Mouse (Mus musculus) Muller cell, postnatal 12 days (primary cell): Measurements from ENCODE around the gene Vcam1.
A peak's percentile ranks its signal among the peaks of the same experiment; 100 is the strongest.

ENCODE experiments used
- DNase-seq: peaks from one replicate; pipeline ENCODE4 v3.0.0-alpha.2; 2015; ENCODE audit errors: inconsistent ontology term

Vcam1 gene

DNA sequence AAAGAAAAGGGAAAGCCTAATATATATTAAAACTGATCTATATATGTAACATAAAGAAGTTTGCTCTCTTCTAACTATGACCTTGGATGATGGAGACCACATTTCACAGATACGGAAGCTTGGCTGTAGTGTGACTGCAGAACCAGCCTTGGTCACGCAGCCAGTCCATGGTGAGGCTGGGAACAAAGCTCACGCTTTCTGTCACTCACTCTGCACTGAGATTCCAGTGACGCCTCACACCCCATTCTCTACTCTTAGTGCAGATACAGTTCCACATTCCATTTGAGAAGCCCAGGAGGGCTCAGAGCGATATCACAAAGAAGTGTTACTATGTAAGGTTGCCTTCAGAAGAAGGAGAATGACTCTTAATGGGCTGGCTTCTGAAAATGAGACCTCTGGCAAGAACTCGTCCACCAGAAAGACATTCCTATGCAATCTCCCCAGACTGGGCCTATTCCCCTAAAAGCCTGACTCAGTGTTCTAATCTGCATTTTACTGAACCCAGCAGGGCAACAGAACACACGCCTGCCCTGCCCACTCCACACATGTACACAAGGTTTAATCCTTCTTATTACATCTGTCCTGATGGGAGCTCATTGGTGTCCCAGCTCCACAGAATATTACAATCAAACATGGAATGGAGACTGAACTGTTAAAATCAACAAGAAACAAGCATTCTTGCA is 2.8 kb downstream of the Vcam1 start:
- DNase-seq: peak; percentile 64

GRCm38 (mm10) chr3:116126070-116126469 is 3.4 kb downstream of the Vcam1 start:
- DNase-seq: peak; percentile 48

DNA sequence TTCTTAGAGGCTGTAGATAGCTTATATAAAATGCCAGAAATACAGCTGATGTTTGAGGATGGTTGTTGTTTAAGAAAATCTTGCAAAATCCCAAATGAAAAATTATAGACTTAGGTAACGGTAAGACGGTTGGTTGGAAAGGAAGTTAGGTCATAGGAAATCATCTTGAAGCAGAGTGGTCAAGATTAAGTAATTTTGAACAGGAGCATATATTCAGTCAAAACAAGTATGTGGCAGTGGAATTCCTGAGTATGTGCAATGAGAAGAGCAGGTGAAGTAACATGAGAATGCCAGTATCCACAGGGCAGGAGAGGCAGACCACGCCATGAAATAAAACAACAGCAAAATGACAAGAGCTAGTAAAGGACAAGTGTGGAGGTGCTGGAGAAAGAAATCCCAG is 5.7 kb downstream of the Vcam1 start:
- DNase-seq: no peak

DNA sequence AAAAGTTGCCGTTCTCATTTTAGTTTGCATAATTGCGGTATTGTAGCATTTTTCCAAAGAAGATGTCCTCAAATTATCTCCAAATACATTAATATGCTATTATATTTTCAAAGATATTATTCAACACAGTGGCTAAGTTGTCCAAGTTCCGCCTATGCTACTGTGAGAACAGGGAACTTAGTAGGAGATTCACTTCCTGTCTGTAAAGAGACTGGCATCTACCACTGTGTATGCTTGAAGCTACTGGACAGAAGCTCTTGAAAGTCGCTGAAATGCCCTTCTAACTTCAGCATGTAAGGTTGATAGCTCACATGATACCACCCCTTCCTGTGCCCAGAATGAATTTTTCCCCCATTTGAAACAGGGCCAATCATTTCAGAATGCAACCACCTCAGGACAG is 6.8 kb downstream of the Vcam1 start:
- DNase-seq: no peak

DNA sequence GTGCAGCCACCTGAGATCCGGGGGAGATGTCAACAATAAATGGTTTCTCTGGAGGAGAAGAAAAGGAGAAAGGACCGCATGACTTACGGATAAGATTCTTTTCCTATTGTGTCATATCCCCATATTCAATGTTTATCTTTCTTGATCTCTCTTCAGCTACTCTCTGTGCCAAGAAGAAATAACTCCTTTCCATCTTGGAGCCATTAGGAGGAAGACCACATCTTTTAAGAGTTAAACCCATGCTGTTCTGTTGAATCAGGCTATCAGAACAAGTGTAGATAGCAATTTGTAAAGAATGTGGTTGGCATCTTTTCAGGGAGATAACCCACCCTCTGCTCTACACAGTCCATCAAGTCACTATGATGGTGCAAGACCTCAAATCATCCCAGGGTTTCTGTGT is 8.5 kb downstream of the Vcam1 start:
- DNase-seq: no peak

- DNase-seq: no peak
Measured at GRCm38 (mm10) chr3:116120391-116120790, 9.1 kb downstream of the Vcam1 start.

GRCm38 (mm10) chr3:116119162-116119561 is 10.3 kb downstream of the Vcam1 start:
- no peak for DNase-seq

- no peak for DNase-seq
Measured at GRCm38 (mm10) chr3:116117046-116117445, 12.4 kb downstream of the Vcam1 start.

DNA sequence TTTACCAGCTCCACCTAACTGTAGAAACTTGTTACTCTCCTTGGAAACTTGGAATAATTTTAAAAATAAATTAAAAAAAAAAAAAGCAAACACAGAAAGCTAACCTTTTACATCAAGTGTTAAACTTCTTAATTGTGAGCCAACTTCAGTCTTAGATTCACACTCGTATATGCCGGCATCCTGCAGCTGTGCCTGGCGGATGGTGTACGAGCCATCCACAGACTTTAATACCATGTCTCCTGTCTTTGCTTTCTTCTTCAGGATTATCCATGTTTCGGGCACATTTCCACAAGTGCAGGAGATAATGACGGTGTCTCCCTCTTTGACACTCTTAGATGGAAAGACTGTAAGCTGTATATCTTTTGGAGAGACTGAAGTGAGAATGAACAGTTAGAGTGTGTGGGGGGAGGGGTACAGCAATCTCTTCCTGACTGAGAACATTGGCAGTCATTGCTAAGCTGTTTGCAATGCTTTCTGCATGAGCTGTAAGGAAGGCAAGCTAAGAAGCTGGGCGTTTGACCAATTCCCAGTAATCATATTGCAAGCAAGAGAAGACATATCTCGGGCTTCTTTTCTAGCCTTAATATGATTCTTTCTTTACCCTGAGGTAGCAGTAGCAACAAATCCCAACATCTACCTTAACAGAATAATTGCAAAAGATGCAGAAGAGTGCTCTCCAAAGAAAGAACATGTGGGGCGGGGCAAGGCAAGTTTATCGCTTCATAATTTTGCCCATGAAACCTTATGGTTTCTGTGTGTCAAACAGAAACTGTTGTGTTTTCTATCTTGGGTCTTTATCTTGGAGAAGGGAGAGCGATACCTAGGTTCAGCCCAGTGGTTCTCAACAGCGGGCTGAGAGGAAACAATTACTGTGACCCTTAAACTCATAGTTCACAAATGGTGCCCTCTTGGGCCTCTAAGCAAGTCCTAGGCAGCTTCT is 15.0 kb downstream of the Vcam1 start:
- DNase-seq: peak; percentile 92

- DNase-seq: peak; percentile 84
Measured at GRCm38 (mm10) chr3:116113443-116114241, 15.8 kb downstream of the Vcam1 start.

- DNase-seq: peak; percentile 94
Measured at GRCm38 (mm10) chr3:116112816-116113405, 16.6 kb downstream of the Vcam1 start.

DNA sequence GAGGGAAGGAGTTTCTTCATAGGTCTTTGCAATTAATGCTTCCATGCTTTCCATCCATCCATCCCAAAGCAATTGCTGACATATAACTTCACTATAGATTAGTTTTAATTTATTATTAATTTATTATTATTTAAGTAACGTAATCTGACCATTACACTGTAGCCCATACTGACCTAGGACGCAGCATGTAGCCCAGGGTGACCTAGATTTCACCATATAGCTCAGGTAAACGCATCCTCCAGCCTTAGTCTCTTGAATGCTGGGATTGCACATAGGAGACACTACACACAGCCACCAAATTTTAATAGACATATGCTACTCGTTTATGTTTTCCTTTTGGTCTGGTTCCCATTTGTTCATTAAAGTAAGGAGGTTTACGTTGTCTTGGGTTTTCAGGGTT is 23.8 kb downstream of the Vcam1 start:
- no peak for DNase-seq

- DNase-seq: peak; percentile 92
Measured at GRCm38 (mm10) chr3:116104866-116105647, 24.4 kb downstream of the Vcam1 start.

- no peak for DNase-seq
Measured at GRCm38 (mm10) chr3:116104270-116104669, 25.2 kb downstream of the Vcam1 start.

DNA sequence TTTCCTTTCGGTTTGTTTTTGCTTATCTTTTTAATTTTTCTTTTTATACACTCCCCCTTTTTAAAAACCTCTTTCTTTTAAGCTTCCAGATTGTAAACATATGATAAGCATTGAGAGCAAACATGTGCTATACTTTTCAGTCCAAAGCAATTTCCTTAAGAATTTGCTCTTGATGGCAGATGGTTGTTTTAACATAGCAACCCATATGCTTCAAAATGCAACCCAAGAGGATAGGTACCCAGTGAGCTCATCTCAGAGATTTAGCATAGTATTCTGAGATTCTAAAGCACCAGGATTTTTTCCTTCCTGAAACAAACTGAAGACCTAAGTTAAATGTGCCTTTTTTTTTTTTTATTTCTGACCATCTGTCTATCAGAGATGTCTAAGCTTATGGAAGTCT is 28.6 kb downstream of the Vcam1 start:
- DNase-seq: no peak

- DNase-seq: no peak
Measured at GRCm38 (mm10) chr3:116095934-116096333, 33.6 kb downstream of the Vcam1 start.

DNA sequence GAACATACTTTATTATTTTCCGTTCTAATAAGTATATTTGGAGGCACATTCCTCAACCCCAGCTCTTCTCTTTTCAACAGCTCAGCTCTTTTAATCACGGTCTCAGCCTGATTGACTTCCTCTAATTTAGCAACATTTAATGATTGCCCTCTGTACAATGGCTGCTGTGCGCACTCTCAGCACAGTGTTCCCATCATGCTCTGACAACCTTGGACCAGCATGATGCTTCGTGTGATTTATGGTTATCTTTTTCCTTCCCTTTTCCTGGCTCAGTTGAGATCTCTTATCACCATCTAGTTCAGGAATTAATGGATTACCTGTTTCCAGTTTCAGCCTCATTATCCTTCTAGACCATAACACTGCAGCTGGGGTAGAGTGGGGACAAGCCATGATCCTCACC is 34.2 kb downstream of the Vcam1 start:
- DNase-seq: no peak

GRCm38 (mm10) chr3:116094886-116095285 is 34.6 kb downstream of the Vcam1 start:
- peak; percentile 15 for DNase-seq

DNA sequence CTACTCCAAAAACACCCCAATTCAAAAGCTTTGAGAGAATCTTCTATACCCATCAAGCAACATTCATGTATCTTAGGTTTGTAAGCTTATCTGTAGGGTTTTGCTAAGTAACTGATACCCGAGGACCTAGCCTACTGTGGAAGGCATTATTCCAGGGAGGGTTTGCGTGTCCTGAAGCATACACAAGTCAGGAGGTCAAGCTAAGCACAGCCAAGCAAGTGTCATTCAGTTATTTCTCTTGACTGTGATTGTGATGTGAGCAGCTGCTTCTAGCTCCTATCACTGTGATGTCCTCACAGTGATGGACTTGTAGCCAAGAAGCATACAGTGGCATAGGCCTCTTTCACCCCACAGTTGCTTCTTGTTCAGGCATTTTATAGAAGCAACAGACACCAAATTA is 35.2 kb downstream of the Vcam1 start:
- DNase-seq: no peak

- DNase-seq: no peak
Measured at GRCm38 (mm10) chr3:116092547-116092946, 36.9 kb downstream of the Vcam1 start.

DNA sequence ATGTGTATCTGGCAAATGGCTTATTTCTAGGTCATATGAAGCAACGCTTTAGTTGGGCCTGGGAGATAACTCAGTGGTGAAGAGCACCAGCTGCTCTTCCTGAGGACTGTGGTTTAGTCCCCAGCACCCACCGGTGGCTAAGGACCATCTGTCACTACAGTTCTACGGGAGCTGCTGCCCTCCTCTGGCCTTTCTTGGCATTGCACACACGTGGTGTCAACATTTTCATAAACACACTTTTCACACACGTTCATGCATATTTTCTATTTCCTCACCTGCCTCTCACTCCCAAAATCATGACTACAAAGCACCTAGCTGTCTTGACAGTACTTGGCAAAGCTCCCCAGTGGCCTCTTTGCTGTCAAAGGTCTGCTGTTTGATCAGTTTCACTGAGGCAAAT is 37.8 kb downstream of the Vcam1 start:
- DNase-seq: no peak
